Mouse (Mus musculus) hematopoietic multipotent progenitor cell, adult 10-12 weeks (in vitro differentiated cells): ENCODE data around the gene 1110017D15Rik. TPM values are rescaled to one million over a fixed set of nuclear protein-coding genes. Genes with fewer than 3 reads are reported as not detected.

Experiments used
- polyA plus RNA-seq: library from polyadenylated mRNA; stranded (reverse); fragments of >175 nt; gene quantifications from 2 replicates; pipeline ENCODE4 v1.2.3, GENCODE M21; 2012; ENCODE audit warnings: low replicate concordance

Gene 1110017D15Rik
- not detected in 2 replicates for polyA plus RNA-seq

DNA sequence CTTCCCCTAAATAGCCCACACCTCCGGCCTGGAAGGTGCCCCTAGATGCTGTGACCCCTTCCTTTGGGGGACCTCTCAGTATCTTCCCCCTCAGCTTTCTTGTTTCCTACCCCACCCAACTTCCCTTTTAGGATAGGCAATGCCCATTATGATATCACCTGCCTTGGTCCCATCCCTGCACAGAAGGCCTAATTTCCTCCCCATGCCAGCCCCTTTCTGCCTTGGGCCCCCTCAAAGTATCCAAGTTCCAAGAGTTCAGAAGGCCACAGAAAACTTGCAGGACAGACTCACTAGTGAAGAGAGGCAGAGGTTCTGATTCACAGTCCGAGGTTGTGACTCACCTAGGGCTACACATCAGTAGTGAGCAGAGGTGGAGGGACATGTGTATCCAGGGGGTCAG is at the start of gene 1110017D15Rik:
TSS of gene 1110017D15Rik (minus strand) at position 101 of the 400 bp plus-strand sequence.

DNA sequence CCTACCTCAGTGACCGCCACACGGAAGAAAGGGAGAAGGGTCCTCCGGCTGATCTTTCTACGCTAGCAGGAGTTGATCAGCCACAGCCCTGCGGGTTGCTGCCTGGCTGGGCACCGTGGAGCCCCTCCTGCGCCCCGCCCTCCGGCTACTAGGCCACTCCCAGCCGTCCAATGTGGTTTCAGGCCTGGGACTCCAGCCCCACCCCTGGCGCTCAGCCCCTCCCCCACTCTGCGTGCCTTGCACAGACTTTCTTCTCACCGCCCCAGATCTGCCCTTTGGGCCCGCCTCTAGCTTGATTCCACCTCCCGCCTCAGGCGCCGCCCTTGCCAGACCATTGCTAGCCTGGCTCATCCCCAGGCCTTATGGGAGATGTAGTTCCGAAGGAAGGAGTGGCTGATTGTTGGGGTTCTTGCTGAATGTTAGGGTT is 14.1 kb downstream of the 1110017D15Rik start, which contains the start of gene AI464131:
TSS of gene AI464131 (minus strand) at position 91 of the 427 bp plus-strand sequence.

DNA sequence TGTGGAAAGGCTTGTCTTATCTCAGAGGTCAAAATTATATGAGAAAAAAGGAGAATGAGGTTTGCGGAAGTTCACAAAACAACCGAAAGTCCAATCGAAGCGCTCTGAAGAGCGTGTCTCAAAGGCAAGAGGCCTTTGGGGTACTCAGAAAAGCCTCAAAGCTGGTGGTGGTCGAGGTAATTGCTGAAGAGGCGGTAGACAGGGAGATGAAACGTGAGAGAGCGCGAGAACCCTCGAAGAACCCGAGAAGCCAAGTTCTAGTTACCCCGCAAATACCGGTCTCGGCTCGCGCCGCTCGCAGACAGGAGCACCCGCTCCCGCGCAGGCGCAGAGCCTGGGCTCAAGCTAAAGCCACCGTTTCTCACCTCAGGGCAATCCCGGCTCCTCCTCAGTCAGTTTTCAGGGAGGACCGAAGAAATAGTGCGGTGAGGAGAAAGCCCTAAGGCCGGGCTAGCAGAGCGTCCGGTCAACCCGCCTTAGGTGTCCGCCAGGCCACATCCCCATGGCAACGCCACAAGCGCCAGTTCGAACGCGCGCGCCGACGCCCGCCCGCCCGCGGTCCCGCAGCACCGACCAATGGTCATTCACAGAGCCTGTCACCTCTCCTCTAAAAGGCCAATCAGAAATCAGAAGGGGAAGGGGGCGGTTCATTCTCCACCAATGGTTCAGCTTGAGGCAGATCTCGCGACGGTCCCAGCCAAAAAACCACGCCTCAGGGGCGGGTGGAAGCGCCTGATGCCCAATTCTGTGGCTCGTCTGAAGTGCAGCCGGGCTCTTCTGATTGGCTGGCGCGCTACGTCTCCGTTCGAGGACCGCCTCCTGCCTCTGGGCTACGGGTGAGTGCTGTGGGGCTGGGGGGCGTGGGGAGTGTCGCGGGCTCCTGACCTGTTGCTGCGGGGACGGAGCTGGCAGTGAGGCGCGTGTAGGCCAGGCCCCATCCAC is 52.5 kb downstream of the 1110017D15Rik start, which contains the start of the genes Kif24 and Nudt2:
TSS of gene Kif24 (minus strand) at position 543 of the 942 bp plus-strand sequence.
TSS of gene Nudt2 (plus strand) at position 807 of the 942 bp plus-strand sequence.

Other genes with a start within 250 kb of the 1110017D15Rik start
- gene Ubap2, start 242.2 kb downstream of the 1110017D15Rik start, polyA plus RNA-seq = 227 and 574 TPM in 2 replicates
- 52.8 and 59.2 TPM in 2 replicates for gene Dcaf12, start 202.4 kb downstream of the 1110017D15Rik start, polyA plus RNA-seq
- gene Ubap1, start 168.3 kb downstream of the 1110017D15Rik start, polyA plus RNA-seq = 20.6 and 51.0 TPM in 2 replicates
- 0.55 and 1.8 TPM in 2 replicates for gene Kif24, start 52.4 kb downstream of the 1110017D15Rik start, polyA plus RNA-seq
- 0.56 and 7.2 TPM in 2 replicates for gene Nudt2, start 52.2 kb downstream of the 1110017D15Rik start, polyA plus RNA-seq
- 0.12 TPM in 1 of 2 replicates, not detected in the other for gene AI464131, start 14.3 kb downstream of the 1110017D15Rik start, polyA plus RNA-seq
- 13.1 and 48.1 TPM in 2 replicates for gene Fam219a, start 52.2 kb upstream of the 1110017D15Rik start, polyA plus RNA-seq
- gene Dnaic1, start 52.4 kb upstream of the 1110017D15Rik start, polyA plus RNA-seq = not detected in 2 replicates
- gene Enho, start 123.0 kb upstream of the 1110017D15Rik start, polyA plus RNA-seq = 1.4 TPM in 2 replicates
- gene Cntfr, start 179.8 kb upstream of the 1110017D15Rik start, polyA plus RNA-seq = 0.27 and 0.59 TPM in 2 replicates
- gene Il11ra1, start 182.7 kb upstream of the 1110017D15Rik start, polyA plus RNA-seq = 5.0 and 10.5 TPM in 2 replicates
- gene Rpp25l, start 196.2 kb upstream of the 1110017D15Rik start, polyA plus RNA-seq = 55.1 and 56.5 TPM in 2 replicates
- gene Dctn3, start 205.8 kb upstream of the 1110017D15Rik start, polyA plus RNA-seq = 83.5 and 170 TPM in 2 replicates
- gene Arid3c, start 213.8 kb upstream of the 1110017D15Rik start, polyA plus RNA-seq = not detected in 2 replicates
- 30.4 and 49.1 TPM in 2 replicates for gene Galt, start 237.9 kb upstream of the 1110017D15Rik start, polyA plus RNA-seq
- gene Sigmar1, start 238.8 kb upstream of the 1110017D15Rik start, polyA plus RNA-seq = 22.0 and 46.7 TPM in 2 replicates